Mouse (Mus musculus) stomach, postnatal 0 days (tissue): Measurements from ENCODE around the gene Gm20219. TPM values are rescaled to one million over a fixed set of nuclear protein-coding genes. Genes with fewer than 3 reads are reported as not detected.
A peak's percentile ranks its signal among the peaks of the same experiment; 100 is the strongest.

Source experiments
- ATAC-seq: fragments of 200-750 bp; cut with Nextera tagmentation; 2 replicates; pipeline ENCODE4 v1.8.0; 2017; ENCODE audit not compliant: low FRiP score, low TSS enrichment
- DNase-seq: peaks from one replicate; pipeline ENCODE4 v3.0.0-alpha.2; 2016; ENCODE audit warnings: low spot score
- H3K27ac ChIP-seq: fragments of 300-500 bp; sonication (generic); replicated peaks from 2 replicates; pipeline ENCODE4 v1.5.1; 2014; ENCODE audit warnings: mild to moderate bottlenecking, control low read depth
- H3K27me3 ChIP-seq: fragments of 300-500 bp; sonication (generic); 2 replicates; pipeline ENCODE4 v1.6.1; 2014; ENCODE audit warnings: low read length; ENCODE audit not compliant: control insufficient read depth, insufficient read depth
- H3K36me3 ChIP-seq: fragments of 300-500 bp; sonication (generic); 2 replicates; pipeline ENCODE4 v1.6.1; 2014; ENCODE audit warnings: low read length, mixed read lengths; ENCODE audit not compliant: control insufficient read depth, insufficient read depth
- H3K4me1 ChIP-seq: fragments of 300-500 bp; sonication (generic); replicated peaks from 2 replicates; pipeline ENCODE4 v1.6.1; 2014; ENCODE audit warnings: antibody characterized with exemption; ENCODE audit not compliant: control insufficient read depth, insufficient read depth
- H3K4me2 ChIP-seq: fragments of 300-500 bp; sonication (generic); replicated peaks from 2 replicates; pipeline ENCODE4 v1.6.1; 2014; ENCODE audit warnings: low read depth, mild to moderate bottlenecking, control low read depth, moderate library complexity
- H3K4me3 ChIP-seq: fragments of 300-500 bp; sonication (generic); 2 replicates; pipeline ENCODE4 v1.5.1; 2014; ENCODE audit warnings: low read depth, low read length, control low read depth
- H3K9ac ChIP-seq: fragments of 300-500 bp; sonication (generic); 2 replicates; pipeline ENCODE4 v1.6.1; 2014; ENCODE audit warnings: mild to moderate bottlenecking, low read length, control low read depth, mixed read lengths
- H3K9me3 ChIP-seq: fragments of 300-500 bp; sonication (generic); 2 replicates; pipeline ENCODE4 v1.6.1; 2016; ENCODE audit warnings: low read length; ENCODE audit not compliant: control insufficient read depth
- CTCF ChIP-seq: IDR thresholded peaks from 2 replicates; pipeline ENCODE4 v1.5.1; 2016; ENCODE audit warnings: antibody characterized with exemption, low read depth, mild to moderate bottlenecking, moderate library complexity
- EP300 ChIP-seq: optimal IDR thresholded peaks from 2 replicates; pipeline ENCODE3; 2016; ENCODE audit warnings: antibody characterized with exemption
- WGBS: fragments of 180-500 bp; shearing (Covaris S2); extraction: QIAGEN DNeasy Blood & Tissue Kit; methylation state at CpG from one replicate; pipeline ENCODE4 v1.1.7; 2014; 5-methylcytosine and 5-hydroxymethylcytosine counted together
- polyA plus RNA-seq: library from polyadenylated mRNA; unstranded; fragments of >200 nt; fragmentation: Nextera tagmentation; extraction: Ambion mirVana; gene quantifications from 2 replicates; pipeline ENCODE4 v1.2.1, GENCODE M21; 2015

The Gm20219 gene
- polyA plus RNA-seq, 1 experiment from 2014 or later, result 15.9 TPM

DNA sequence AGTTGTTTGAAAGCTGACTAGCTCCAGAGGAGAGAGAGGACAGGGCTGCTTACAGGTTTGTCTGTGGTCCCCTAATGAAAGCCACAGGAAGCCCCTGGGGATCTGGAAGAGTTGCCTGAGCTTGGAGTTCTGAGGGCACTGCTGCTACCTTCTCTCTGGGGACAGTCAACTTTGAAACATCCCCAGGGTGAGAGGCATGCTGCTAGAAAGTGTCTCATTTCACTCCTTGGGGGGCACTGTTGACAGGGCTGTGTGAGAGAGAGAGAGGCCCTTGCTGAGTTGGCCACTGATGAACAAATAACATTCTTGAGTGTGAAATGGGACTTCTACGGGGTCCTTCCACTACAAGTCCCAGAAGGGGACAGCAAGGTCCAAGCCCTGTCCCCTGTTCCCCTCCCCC, 33.6 kb upstream of the Gm20219 start:
- Histone ChIP-seq H3K9ac (no peak overlapping the region), H3K36me3 (peaks cover 24% of the 10 kb centered on the region), H3K9me3 (no peaks in the 10 kb centered on the region), H3K4me2 (no peak overlapping the region), H3K27ac (no peak overlapping the region), H3K27me3 (no peaks in the 10 kb centered on the region), H3K4me1 (peaks cover 12% of the 10 kb centered on the region; the same call in 1 of the 2 replicates), H3K4me3 (no peak overlapping the region)
- no peak for ATAC-seq
- TF ChIP-seq EP300, result no peak
- TF ChIP-seq CTCF, result no peak
- WGBS, result 67% methylated on average over 1 of the region's 1 CpGs
- DNase-seq, result no peak

DNA sequence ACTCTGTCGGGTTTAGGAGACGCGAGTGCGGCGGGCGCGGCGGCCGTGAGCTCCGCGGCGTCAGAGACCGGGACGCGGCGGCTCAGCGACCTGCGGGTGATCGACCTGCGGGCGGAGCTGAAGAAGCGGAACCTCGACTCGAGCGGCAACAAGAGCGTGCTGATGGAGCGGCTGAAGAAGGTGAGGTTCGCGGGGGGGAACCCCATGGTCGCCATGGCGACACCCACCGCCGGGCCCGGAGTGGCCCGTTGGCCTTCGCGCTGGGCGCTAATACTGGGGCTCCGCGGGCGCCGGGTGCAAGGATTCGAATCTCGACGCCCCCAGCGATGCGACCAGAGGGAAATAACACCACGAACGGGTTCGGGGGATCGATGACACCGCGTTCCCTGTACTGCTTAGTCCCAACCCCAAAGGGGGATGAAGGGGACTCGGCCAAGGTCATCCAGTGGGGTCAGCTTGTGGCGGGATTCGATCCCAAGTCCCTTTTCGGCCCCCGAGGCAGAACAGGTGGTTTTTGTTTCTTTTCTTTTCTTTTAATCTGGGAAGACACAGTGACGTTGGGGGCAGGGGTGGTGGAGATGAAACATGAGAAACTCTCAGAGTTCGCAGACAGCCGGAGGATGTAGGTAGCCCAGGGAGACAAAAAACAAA, 31.1 kb upstream of the Gm20219 start:
- Histone ChIP-seq H3K27ac (peak overlapping the region; percentile 96), H3K4me1 (peaks cover 14% of the 10 kb centered on the region; the same call in 1 of the 2 replicates), H3K36me3 (peaks cover 17% of the 10 kb centered on the region), H3K27me3 (no peaks in the 10 kb centered on the region), H3K4me3 (peak overlapping the region; percentile 93), H3K4me2 (peak overlapping the region; percentile 54), H3K9me3 (no peaks in the 10 kb centered on the region), H3K9ac (peak overlapping the region; percentile 90)
- no peak for TF ChIP-seq CTCF
- DNase-seq, result peak; percentile 63
- ATAC-seq, result peak; percentile 5; the same call in 1 of the 2 replicates
- under 1% methylated on average over 61 of the region's 61 CpGs for WGBS

DNA sequence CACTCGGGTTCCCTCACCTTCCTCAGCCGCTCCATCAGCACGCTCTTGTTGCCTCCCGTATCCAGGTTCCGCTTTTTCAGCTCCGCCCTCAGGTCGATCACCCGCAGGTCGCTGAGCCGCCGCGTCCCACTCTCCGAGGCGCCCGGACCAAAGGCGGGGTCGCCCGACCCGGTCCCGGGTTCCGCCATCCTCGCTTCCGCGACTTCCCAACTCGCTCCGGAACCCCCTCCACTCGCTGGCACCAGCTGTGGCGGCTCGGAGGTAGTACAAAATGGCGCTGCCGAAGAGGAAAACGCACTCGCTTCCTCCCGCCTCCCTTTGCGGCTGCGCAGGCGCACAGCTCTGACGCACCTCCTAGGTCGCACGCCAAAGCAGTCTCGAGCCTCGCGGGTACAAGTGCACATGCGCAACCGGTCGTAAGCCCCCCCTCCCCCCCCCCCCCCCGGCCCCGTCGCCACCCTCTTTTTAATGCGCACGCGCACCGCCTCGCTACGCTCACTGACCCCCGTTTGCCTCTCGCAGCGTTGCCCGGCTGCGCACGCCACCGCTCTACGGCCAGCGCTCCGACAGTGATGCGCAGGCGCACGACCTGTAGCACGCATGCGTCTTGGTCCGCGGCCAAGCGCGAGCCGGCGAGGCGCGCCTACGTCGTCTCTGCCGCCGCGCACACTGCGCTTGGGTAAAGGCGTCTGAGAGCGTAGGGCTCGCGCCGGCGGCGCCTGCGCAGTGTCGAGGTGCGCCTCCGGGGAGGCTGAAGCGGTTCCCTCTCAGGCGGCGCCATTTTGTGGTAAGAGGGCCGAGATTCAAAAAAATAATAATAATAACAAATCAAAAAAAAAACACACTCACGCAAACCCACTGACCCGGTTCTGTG, 30.3 kb upstream of the Gm20219 start, which contains the start of the genes Safb2 and Safb:
Gene Safb2 (minus strand): TSS at position 329 of the 874 bp plus-strand sequence.
Gene Safb (plus strand): TSS at position 569 of the 874 bp plus-strand sequence.
- DNase-seq, result peak; percentile 99
- Histone ChIP-seq H3K27me3 (no peaks in the 10 kb centered on the region), H3K4me1 (peaks cover 14% of the 10 kb centered on the region; the same call in 1 of the 2 replicates), H3K9ac (peak within 1 kb of the TSS; percentile 97), H3K4me2 (peak within 1 kb of the TSS; percentile 86), H3K9me3 (no peaks in the 10 kb centered on the region), H3K36me3 (peaks cover 15% of the 10 kb centered on the region; the same call in 1 of the 2 replicates), H3K4me3 (peak within 1 kb of the TSS; percentile 93), H3K27ac (peak within 1 kb of the TSS; percentile 98)
- under 1% methylated on average over 87 of the region's 101 CpGs for WGBS
- ATAC-seq, result peak; percentile 95
- no peak for TF ChIP-seq EP300
- TF ChIP-seq CTCF, result peak; percentile 16; the same call in 1 of the 2 replicates

DNA sequence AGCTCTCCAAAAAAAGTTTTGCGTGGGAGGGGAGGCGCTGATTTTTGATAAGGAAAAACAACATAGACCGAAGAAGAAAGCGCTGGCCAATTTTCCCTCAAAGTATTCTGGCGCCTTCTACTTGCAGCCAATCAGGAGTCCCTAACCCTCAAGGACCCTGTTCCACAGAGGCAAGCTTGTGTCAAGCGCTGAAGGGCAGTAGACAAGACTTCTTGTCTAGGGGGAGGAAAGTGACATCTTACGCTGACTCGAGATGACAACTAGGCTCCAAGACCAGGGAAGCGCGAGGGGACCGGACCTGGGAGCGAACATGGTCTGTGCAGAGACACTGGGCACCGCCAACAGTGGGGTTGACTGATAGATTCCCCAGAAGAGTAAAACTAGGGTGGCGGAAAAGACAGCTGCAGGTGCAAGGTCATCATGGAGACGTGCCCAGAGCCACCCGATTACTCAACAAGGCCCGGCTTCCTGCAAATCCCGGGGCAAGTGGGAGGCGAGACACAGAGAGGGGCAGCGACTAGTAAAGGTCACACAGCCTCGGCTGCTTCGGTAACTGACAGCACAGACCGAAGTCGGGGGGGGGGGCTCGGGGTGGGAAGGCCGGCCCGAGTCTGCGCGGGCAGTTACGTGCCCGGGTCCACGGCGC, 29.5 kb upstream of the Gm20219 start:
- Histone ChIP-seq H3K4me2 (peak overlapping the region; percentile 86), H3K9me3 (no peaks in the 10 kb centered on the region), H3K4me3 (peak overlapping the region; percentile 89), H3K36me3 (peaks cover 13% of the 10 kb centered on the region; the same call in 1 of the 2 replicates), H3K9ac (peak overlapping the region; percentile 97), H3K4me1 (peaks cover 14% of the 10 kb centered on the region; the same call in 1 of the 2 replicates), H3K27me3 (no peaks in the 10 kb centered on the region), H3K27ac (peak overlapping the region; percentile 98)
- DNase-seq (no peak), ATAC-seq (no peak)
- TF ChIP-seq EP300, result no peak
- no peak for TF ChIP-seq CTCF
- WGBS, result under 1% methylated on average over 32 of the region's 33 CpGs

DNA sequence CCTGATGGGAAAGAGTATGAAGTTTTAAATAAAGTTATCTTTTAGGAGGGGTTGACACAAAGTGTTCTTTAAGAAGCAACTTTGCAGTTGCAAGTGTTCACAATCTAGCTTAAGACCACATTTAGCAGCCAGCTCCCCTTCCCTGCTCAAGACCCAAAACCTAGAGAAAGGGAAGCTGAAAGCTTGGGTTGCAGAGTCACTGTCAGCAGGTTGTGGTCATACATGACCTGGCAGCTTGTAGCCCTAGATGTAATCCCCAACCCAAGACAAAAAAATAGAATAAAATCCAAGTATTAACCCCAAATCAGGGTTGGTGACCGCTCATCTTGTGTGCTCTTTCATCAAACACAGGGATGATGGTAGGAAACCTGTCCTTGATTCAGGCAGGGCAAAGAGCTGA, 28.9 kb upstream of the Gm20219 start:
- Histone ChIP-seq H3K4me1 (peaks cover 14% of the 10 kb centered on the region; the same call in 1 of the 2 replicates), H3K9ac (peak overlapping the region; percentile 97), H3K27ac (0 out of 2 replicates have a peak overlapping the region, but pooled peaks have one; percentile 98), H3K4me2 (peak overlapping the region; percentile 86), H3K36me3 (peaks cover 16% of the 10 kb centered on the region), H3K4me3 (peak overlapping the region; percentile 89), H3K27me3 (no peaks in the 10 kb centered on the region), H3K9me3 (no peaks in the 10 kb centered on the region)
- DNase-seq, result no peak
- 57% methylated on average over 1 of the region's 1 CpGs for WGBS
- TF ChIP-seq CTCF (no peak), EP300 (no peak)
- ATAC-seq, result no peak
